Mouse (Mus musculus) liver, embryonic 13.5 days (tissue): Measurements from ENCODE around the gene Cbx5. TPM values are rescaled to one million over a fixed set of nuclear protein-coding genes. Genes with fewer than 3 reads are reported as not detected.
"Not testable (repeated sequence)": the region's sequence is repeated elsewhere in the genome, so short reads cannot be mapped to it uniquely, and the experiment has no call there.

Experiments used
- ATAC-seq: fragments of 200-750 bp; cut with Nextera tagmentation; 2 replicates; pipeline ENCODE4 v1.8.0; 2017; ENCODE audit warnings: low read depth, mild to moderate bottlenecking, moderate number of reproducible peaks, moderate library complexity
- DNase-seq: peaks from one replicate; pipeline ENCODE4 v3.0.0; 2022
- H3K27ac ChIP-seq: fragments of 300-500 bp; sonication (generic); 2 replicates; pipeline ENCODE4 v1.5.1; 2015; ENCODE audit warnings: moderate library complexity, mild to moderate bottlenecking, inconsistent platforms
- H3K27me3 ChIP-seq: fragments of 300-500 bp; sonication (generic); 2 replicates; pipeline ENCODE4 v1.6.1; 2015; ENCODE audit warnings: mild to moderate bottlenecking, inconsistent platforms
- H3K36me3 ChIP-seq: fragments of 300-500 bp; sonication (generic); 2 replicates; pipeline ENCODE4 v1.6.1; 2015; ENCODE audit warnings: mild to moderate bottlenecking, inconsistent platforms
- H3K4me1 ChIP-seq: fragments of 300-500 bp; sonication (generic); replicated peaks from 2 replicates; pipeline ENCODE4 v1.6.1; 2015; ENCODE audit warnings: inconsistent platforms
- H3K4me2 ChIP-seq: fragments of 300-500 bp; sonication (generic); 2 replicates; pipeline ENCODE4 v1.6.1; 2015; ENCODE audit warnings: inconsistent platforms, mild to moderate bottlenecking, moderate library complexity
- H3K4me3 ChIP-seq: fragments of 300-500 bp; sonication (generic); replicated peaks from 2 replicates; pipeline ENCODE4 v1.5.1; 2015; ENCODE audit warnings: mild to moderate bottlenecking, inconsistent platforms
- H3K9ac ChIP-seq: fragments of 300-500 bp; sonication (generic); 2 replicates; pipeline ENCODE4 v1.6.1; 2015; ENCODE audit warnings: mild to moderate bottlenecking, inconsistent platforms
- H3K9me3 ChIP-seq: fragments of 300-500 bp; sonication (generic); replicated peaks from 2 replicates; pipeline ENCODE4 v1.6.1; 2016; ENCODE audit warnings: inconsistent platforms
- WGBS: fragments of 180-500 bp; shearing (Covaris S2); methylation state at CpG from one replicate; pipeline ENCODE4 v1.1.7; 2015; ENCODE audit not compliant: insufficient replicate concordance; 5-methylcytosine and 5-hydroxymethylcytosine counted together
- polyA plus RNA-seq: library from polyadenylated mRNA; unstranded; fragments of >200 nt; fragmentation: Nextera tagmentation; extraction: Ambion mirVana; gene quantifications from 2 replicates; pipeline ENCODE4 v1.2.1, GENCODE M21; 2015

Gene Cbx5
- polyA plus RNA-seq: 61.1 and 76.6 TPM in 2 replicates

GRCm38 (mm10) chr15:103239685-103240159 lies at the start of gene Cbx5:
Cbx5 (minus strand) TSS chr15:103239816.
- no peaks in the 10 kb centered on the region for H3K9me3 ChIP-seq
- ATAC-seq (peak; percentile 80), DNase-seq (peak; percentile 92)
- H3K9ac ChIP-seq: peak within 1 kb of the TSS; percentile 89
- H3K27me3 ChIP-seq: no peaks in the 10 kb centered on the region
- H3K27ac ChIP-seq: peak within 1 kb of the TSS; percentile 95
- peak within 1 kb of the TSS; percentile 80 for H3K4me3 ChIP-seq
- under 1% methylated on average over 39 of the region's 39 CpGs for WGBS
- peak within 1 kb of the TSS; percentile 91 for H3K4me2 ChIP-seq
- peaks cover 51% of the 10 kb centered on the region for H3K4me1 ChIP-seq
- peaks cover 46% of the 10 kb centered on the region for H3K36me3 ChIP-seq

- DNase-seq: no peak
- Histone ChIP-seq H3K4me1 (peaks cover 38% of the 10 kb centered on the region), H3K9me3 (no peaks in the 10 kb centered on the region), H3K4me2 (no peak overlapping the region), H3K27me3 (no peaks in the 10 kb centered on the region), H3K9ac (no peak overlapping the region), H3K4me3 (no peak overlapping the region), H3K36me3 (peaks cover 53% of the 10 kb centered on the region), H3K27ac (no peak overlapping the region)
- no peak for ATAC-seq
- 48% methylated on average over 1 of the region's 1 CpGs for WGBS
Observed at GRCm38 (mm10) chr15:103285778-103286417, 46.3 kb upstream of the Cbx5 start.

- DNase-seq: no peak
- WGBS: 38% methylated on average over 2 of the region's 2 CpGs
- no peaks in the 10 kb centered on the region for H3K27me3 ChIP-seq
- H3K4me1 ChIP-seq: peaks cover 46% of the 10 kb centered on the region
- no peaks in the 10 kb centered on the region for H3K9me3 ChIP-seq
- no peak overlapping the region for H3K4me3 ChIP-seq
- no peak overlapping the region for H3K9ac ChIP-seq
- H3K27ac ChIP-seq: no peak overlapping the region; the same call in 1 of the 2 replicates
- H3K4me2 ChIP-seq: no peak overlapping the region
- no peak for ATAC-seq
- peaks cover 41% of the 10 kb centered on the region for H3K36me3 ChIP-seq
Observed at GRCm38 (mm10) chr15:103284647-103285046, 45.0 kb upstream of the Cbx5 start.

GRCm38 (mm10) chr15:103284066-103284465 lies 44.5 kb upstream of the Cbx5 start:
- Histone ChIP-seq H3K9me3 (no peaks in the 10 kb centered on the region), H3K4me1 (peaks cover 50% of the 10 kb centered on the region), H3K36me3 (peaks cover 38% of the 10 kb centered on the region), H3K27ac (no peak overlapping the region), H3K4me2 (no peak overlapping the region), H3K9ac (no peak overlapping the region), H3K4me3 (no peak overlapping the region), H3K27me3 (no peaks in the 10 kb centered on the region)
- ATAC-seq (no peak), DNase-seq (peak; percentile 40)
- 63% methylated on average over 3 of the region's 3 CpGs for WGBS

GRCm38 (mm10) chr15:103281465-103282205 lies 42.0 kb upstream of the Cbx5 start:
- no peak; the same call in 1 of the 2 replicates for ATAC-seq
- WGBS: 76% methylated on average over 3 of the region's 3 CpGs
- Histone ChIP-seq H3K27ac (peak overlapping the region; percentile 81), H3K9ac (peak overlapping the region; percentile 49), H3K27me3 (no peaks in the 10 kb centered on the region), H3K36me3 (peaks cover 45% of the 10 kb centered on the region), H3K9me3 (no peaks in the 10 kb centered on the region), H3K4me3 (no peak overlapping the region), H3K4me1 (peaks cover 70% of the 10 kb centered on the region), H3K4me2 (peak overlapping the region; percentile 27)
- no peak for DNase-seq

GRCm38 (mm10) chr15:103280817-103281464 lies 41.3 kb upstream of the Cbx5 start:
- ATAC-seq: peak; percentile 56
- no peak overlapping the region for H3K4me3 ChIP-seq
- H3K9ac ChIP-seq: peak overlapping the region; percentile 56; the same call in 1 of the 2 replicates
- H3K36me3 ChIP-seq: peaks cover 43% of the 10 kb centered on the region
- 36% methylated on average over 3 of the region's 3 CpGs for WGBS
- peak; percentile 59 for DNase-seq
- peak overlapping the region; percentile 27 for H3K4me2 ChIP-seq
- peak overlapping the region; percentile 81 for H3K27ac ChIP-seq
- H3K9me3 ChIP-seq: no peaks in the 10 kb centered on the region
- H3K27me3 ChIP-seq: no peaks in the 10 kb centered on the region
- H3K4me1 ChIP-seq: peaks cover 71% of the 10 kb centered on the region

GRCm38 (mm10) chr15:103279750-103280149 lies 40.1 kb upstream of the Cbx5 start:
- Histone ChIP-seq H3K36me3 (peaks cover 43% of the 10 kb centered on the region), H3K9me3 (no peaks in the 10 kb centered on the region), H3K4me3 (no peak overlapping the region), H3K4me2 (peak overlapping the region; percentile 27; the same call in 1 of the 2 replicates), H3K27ac (peak overlapping the region; percentile 81), H3K4me1 (peaks cover 66% of the 10 kb centered on the region), H3K9ac (peak overlapping the region; percentile 56), H3K27me3 (no peaks in the 10 kb centered on the region)
- ATAC-seq: no peak
- WGBS: 46% methylated on average over 3 of the region's 3 CpGs
- DNase-seq: peak; percentile 29

- Histone ChIP-seq H3K36me3 (peaks cover 33% of the 10 kb centered on the region), H3K27me3 (no peaks in the 10 kb centered on the region), H3K9me3 (no peaks in the 10 kb centered on the region), H3K4me2 (no peak overlapping the region), H3K27ac (peak overlapping the region; percentile 72), H3K4me1 (peaks cover 74% of the 10 kb centered on the region), H3K9ac (peak overlapping the region; percentile 17; the same call in 1 of the 2 replicates), H3K4me3 (no peak overlapping the region)
- no peak for ATAC-seq
- no peak for DNase-seq
- WGBS: 70% methylated on average over 7 of the region's 7 CpGs
Observed at GRCm38 (mm10) chr15:103277949-103278348, 38.3 kb upstream of the Cbx5 start.

- H3K4me3 ChIP-seq, DNase-seq, H3K4me2 ChIP-seq, H3K27me3 ChIP-seq, H3K9me3 ChIP-seq, ATAC-seq, H3K9ac ChIP-seq, H3K27ac ChIP-seq: not testable (repeated sequence)
- Histone ChIP-seq H3K36me3 (peaks cover 31% of the 10 kb centered on the region), H3K4me1 (peaks cover 72% of the 10 kb centered on the region)
- WGBS: 90% methylated on average over 3 of the region's 3 CpGs
Observed at GRCm38 (mm10) chr15:103275943-103276342, 36.3 kb upstream of the Cbx5 start.

GRCm38 (mm10) chr15:103272419-103273279 lies 33.0 kb upstream of the Cbx5 start, which contains the start of gene Copz1:
Copz1 (plus strand) TSS chr15:103272714.
- Histone ChIP-seq H3K27me3 (no peaks in the 10 kb centered on the region), H3K36me3 (peaks cover 14% of the 10 kb centered on the region), H3K4me2 (peak within 1 kb of the TSS; percentile 76), H3K9ac (peak within 1 kb of the TSS; percentile 87), H3K27ac (peak within 1 kb of the TSS; percentile 85), H3K4me1 (peaks cover 64% of the 10 kb centered on the region), H3K4me3 (peak within 1 kb of the TSS; percentile 82), H3K9me3 (no peaks in the 10 kb centered on the region)
- ATAC-seq: peak; percentile 97
- WGBS: 0% methylated on average over 38 of the region's 38 CpGs
- DNase-seq: peak; percentile 97
